Mouse (Mus musculus) kidney, embryonic 14.5 days (tissue): ENCODE results near the gene Sel1l2. TPM values are rescaled to one million over a fixed set of nuclear protein-coding genes. Genes with fewer than 3 reads are reported as not detected.

Experiments used
- ATAC-seq: fragments of 200-750 bp; cut with Nextera tagmentation; 2 replicates; pipeline ENCODE4 v1.8.0; 2017; ENCODE audit warnings: moderate number of reproducible peaks, mild to moderate bottlenecking, moderate TSS enrichment, moderate library complexity; ENCODE audit not compliant: low FRiP score, low TSS enrichment
- H3K27ac ChIP-seq: fragments of 300-500 bp; sonication (generic); 2 replicates; pipeline ENCODE4 v1.5.1; 2014; ENCODE audit warnings: low read depth, mild to moderate bottlenecking, low read length, moderate library complexity, mixed read lengths
- H3K27me3 ChIP-seq: fragments of 300-500 bp; sonication (generic); 2 replicates; pipeline ENCODE4 v1.6.1; 2014; ENCODE audit warnings: mild to moderate bottlenecking, low read length; ENCODE audit not compliant: control insufficient read depth, insufficient read depth
- H3K36me3 ChIP-seq: fragments of 300-500 bp; sonication (generic); 2 replicates; pipeline ENCODE4 v1.6.1; 2014; ENCODE audit warnings: low read length, mixed read lengths; ENCODE audit not compliant: control insufficient read depth, insufficient read depth
- H3K4me1 ChIP-seq: fragments of 300-500 bp; sonication (generic); 2 replicates; pipeline ENCODE4 v1.6.1; 2014; ENCODE audit warnings: low read length, mixed read lengths; ENCODE audit not compliant: control insufficient read depth, insufficient read depth
- H3K4me2 ChIP-seq: fragments of 300-500 bp; sonication (generic); replicated peaks from 2 replicates; pipeline ENCODE4 v1.6.1; 2014; ENCODE audit warnings: low read depth, mild to moderate bottlenecking, low read length
- H3K4me3 ChIP-seq: fragments of 300-500 bp; sonication (generic); 2 replicates; pipeline ENCODE4 v1.5.1; 2014; ENCODE audit warnings: mild to moderate bottlenecking, low read length
- H3K9ac ChIP-seq: fragments of 300-500 bp; sonication (generic); 2 replicates; pipeline ENCODE4 v1.6.1; 2014; ENCODE audit warnings: low read depth, mild to moderate bottlenecking, low read length, moderate library complexity
- H3K9me3 ChIP-seq: fragments of 300-500 bp; sonication (generic); 2 replicates; pipeline ENCODE4 v1.6.1; 2016; ENCODE audit warnings: low read length; ENCODE audit not compliant: control insufficient read depth
- WGBS: fragments of 180-500 bp; shearing (Covaris S2); extraction: QIAGEN DNeasy Blood & Tissue Kit; methylation state at CpG from one replicate; pipeline ENCODE4 v1.1.7; 2014; 5-methylcytosine and 5-hydroxymethylcytosine counted together
- polyA plus RNA-seq: library from polyadenylated mRNA; unstranded; fragments of >200 nt; fragmentation: Nextera tagmentation; extraction: Ambion mirVana; gene quantifications from 2 replicates; pipeline ENCODE4 v1.2.1, GENCODE M21; 2014

Gene Sel1l2
- polyA plus RNA-seq = not detected in 2 replicates

DNA sequence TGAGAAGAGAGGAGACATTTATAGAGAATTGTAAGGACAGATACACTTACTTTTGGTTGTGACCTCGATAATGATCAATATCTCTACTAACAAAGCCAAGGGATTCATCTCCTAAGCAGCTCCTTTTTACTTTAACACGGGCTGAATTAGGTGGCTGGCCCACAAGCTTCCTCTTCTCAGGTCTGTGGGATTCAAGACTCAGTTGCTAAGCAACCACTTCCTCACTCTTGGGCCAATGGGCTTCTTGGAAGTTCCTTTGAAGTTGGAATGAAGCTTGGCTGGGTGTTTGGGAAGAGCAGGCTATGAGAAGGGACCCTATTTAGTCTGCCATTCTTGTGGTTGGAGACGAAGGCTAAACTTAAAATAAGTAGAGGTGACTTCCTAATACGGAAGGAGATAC, at the start of gene Sel1l2:
Sel1l2 (minus strand) TSS at position 182 of the 400 bp plus-strand sequence.
- H3K9ac ChIP-seq = no peak within 1 kb of the TSS
- no peak for ATAC-seq
- H3K36me3 ChIP-seq = no peaks in the 10 kb centered on the region
- no peaks in the 10 kb centered on the region for H3K4me1 ChIP-seq
- no peak within 1 kb of the TSS for H3K4me2 ChIP-seq
- H3K9me3 ChIP-seq = no peaks in the 10 kb centered on the region
- H3K27me3 ChIP-seq = no peaks in the 10 kb centered on the region
- no peak within 1 kb of the TSS for H3K27ac ChIP-seq
- no peak within 1 kb of the TSS for H3K4me3 ChIP-seq
- 32% methylated on average over 4 of the region's 4 CpGs for WGBS

DNA sequence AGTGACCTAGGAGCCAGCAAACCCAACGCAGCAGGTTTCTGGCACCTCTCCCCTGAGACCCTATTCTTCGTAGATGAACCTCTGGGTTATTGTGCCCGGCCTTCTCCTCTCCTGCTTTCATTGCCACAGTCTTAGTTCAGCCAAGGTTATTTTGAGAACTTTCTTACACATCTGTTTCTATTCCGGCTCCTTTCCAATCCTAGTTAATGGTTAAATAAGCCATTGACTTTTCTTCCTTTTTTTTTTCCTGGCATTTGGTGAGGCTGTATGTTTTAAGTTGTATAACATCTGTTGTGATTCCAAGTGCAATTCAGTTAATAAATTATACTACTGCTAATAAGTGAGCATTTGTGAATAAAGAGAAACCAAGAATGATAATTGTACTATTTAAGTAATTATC, 49.6 kb upstream of the Sel1l2 start:
- H3K36me3 ChIP-seq = no peaks in the 10 kb centered on the region
- no peak overlapping the region for H3K4me3 ChIP-seq
- 81% methylated on average over 4 of the region's 4 CpGs for WGBS
- no peak for ATAC-seq
- H3K27me3 ChIP-seq = no peaks in the 10 kb centered on the region
- no peak overlapping the region for H3K27ac ChIP-seq
- no peaks in the 10 kb centered on the region for H3K4me1 ChIP-seq
- H3K4me2 ChIP-seq = no peak overlapping the region
- no peak overlapping the region for H3K9ac ChIP-seq
- H3K9me3 ChIP-seq = no peaks in the 10 kb centered on the region

DNA sequence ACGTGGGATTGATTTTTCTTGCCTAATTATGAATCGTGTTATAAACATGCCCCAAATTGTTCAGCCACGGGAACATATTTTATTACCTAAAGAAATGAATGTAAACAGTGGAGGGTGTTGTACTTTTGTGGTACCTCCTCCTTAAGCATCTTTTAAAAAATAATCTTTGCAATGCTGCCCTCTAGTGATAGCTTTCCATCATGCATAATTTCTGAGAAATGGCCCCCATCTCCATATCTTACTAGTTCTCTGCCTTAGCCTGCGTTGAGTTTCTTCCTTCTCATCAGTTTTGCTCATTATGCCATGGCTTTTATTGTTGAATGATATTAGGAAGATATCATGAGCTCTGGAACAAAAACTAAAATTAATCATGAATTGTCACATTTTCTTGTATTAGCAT, 37.8 kb upstream of the Sel1l2 start:
- no peaks in the 10 kb centered on the region for H3K9me3 ChIP-seq
- H3K36me3 ChIP-seq = no peaks in the 10 kb centered on the region
- H3K9ac ChIP-seq = no peak overlapping the region
- WGBS = 25% methylated on average over 4 of the region's 4 CpGs
- H3K4me2 ChIP-seq = no peak overlapping the region
- ATAC-seq = peak; percentile 68; the same call in 1 of the 2 replicates
- no peaks in the 10 kb centered on the region for H3K27me3 ChIP-seq
- H3K27ac ChIP-seq = no peak overlapping the region
- no peak overlapping the region for H3K4me3 ChIP-seq
- no peaks in the 10 kb centered on the region for H3K4me1 ChIP-seq

DNA sequence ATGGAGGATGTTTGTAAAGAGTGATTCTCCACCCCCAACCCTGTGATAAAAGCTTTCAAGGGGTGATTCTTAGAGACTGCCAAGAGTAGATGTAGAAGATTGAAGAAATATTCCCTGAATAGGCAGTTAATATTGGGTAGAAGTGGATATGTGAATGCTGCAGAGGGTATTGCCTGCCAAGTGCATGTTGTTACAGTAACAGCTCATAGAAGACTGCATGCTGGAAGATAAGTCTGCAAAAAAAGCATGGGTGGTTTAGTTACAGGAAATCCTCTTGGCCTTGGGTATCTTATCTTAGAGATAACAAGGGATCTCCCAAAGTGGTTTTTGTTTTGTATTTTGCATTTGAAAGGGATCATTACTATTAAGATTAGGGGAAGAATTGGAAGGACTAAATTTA, 36.3 kb upstream of the Sel1l2 start:
- no peaks in the 10 kb centered on the region for H3K4me1 ChIP-seq
- H3K9ac ChIP-seq = no peak overlapping the region
- no peaks in the 10 kb centered on the region for H3K36me3 ChIP-seq
- ATAC-seq = no peak
- H3K4me2 ChIP-seq = no peak overlapping the region
- no peak overlapping the region for H3K4me3 ChIP-seq
- no peak overlapping the region for H3K27ac ChIP-seq
- H3K9me3 ChIP-seq = no peaks in the 10 kb centered on the region
- no peaks in the 10 kb centered on the region for H3K27me3 ChIP-seq

- Histone ChIP-seq H3K36me3 (no peaks in the 10 kb centered on the region), H3K4me3 (peak overlapping the region; percentile 78), H3K9ac (peak overlapping the region; percentile 70), H3K4me1 (no peaks in the 10 kb centered on the region), H3K4me2 (peak overlapping the region; percentile 95), H3K27me3 (peaks cover 2% of the 10 kb centered on the region; the same call in 1 of the 2 replicates), H3K9me3 (no peaks in the 10 kb centered on the region), H3K27ac (no peak overlapping the region)
- WGBS = 1% methylated on average over 41 of the region's 58 CpGs
- peak; percentile 74 for ATAC-seq
Measured at GRCm38 (mm10) chr2:140395744-140396231, 6.3 kb upstream of the Sel1l2 start.

GRCm38 (mm10) chr2:140395179-140395578, 5.7 kb upstream of the Sel1l2 start, which contains the start of gene Macrod2:
TSS of gene Macrod2 (plus strand) at chr2:140395309.
- no peaks in the 10 kb centered on the region for H3K36me3 ChIP-seq
- no peaks in the 10 kb centered on the region for H3K4me1 ChIP-seq
- H3K9ac ChIP-seq = peak within 1 kb of the TSS; percentile 70
- peaks cover 2% of the 10 kb centered on the region; the same call in 1 of the 2 replicates for H3K27me3 ChIP-seq
- no peaks in the 10 kb centered on the region for H3K9me3 ChIP-seq
- ATAC-seq = peak; percentile 100
- under 1% methylated on average over 45 of the region's 47 CpGs for WGBS
- H3K27ac ChIP-seq = no peak within 1 kb of the TSS
- H3K4me3 ChIP-seq = peak within 1 kb of the TSS; percentile 78
- peak within 1 kb of the TSS; percentile 95 for H3K4me2 ChIP-seq

DNA sequence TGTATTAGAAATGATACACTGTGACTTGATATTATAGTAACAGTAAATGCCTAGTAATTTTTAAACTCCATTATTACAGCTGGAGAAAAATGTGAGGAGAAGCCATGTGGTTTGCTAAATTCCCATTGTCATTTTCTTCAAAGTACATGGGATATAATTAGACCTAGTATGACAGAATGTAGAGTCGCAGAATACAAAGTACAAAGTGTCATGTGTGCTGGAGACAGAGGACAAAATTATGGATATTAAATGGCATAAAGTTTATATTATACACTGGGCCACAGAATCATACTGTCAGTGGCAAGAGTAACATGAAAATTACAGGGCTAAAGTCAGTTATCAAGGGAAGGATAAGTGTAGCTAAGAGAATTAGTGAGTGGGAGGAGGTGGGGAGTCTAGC, 24.7 kb downstream of the Sel1l2 start:
- Histone ChIP-seq H3K27ac (no peak overlapping the region), H3K9me3 (no peaks in the 10 kb centered on the region), H3K36me3 (no peaks in the 10 kb centered on the region), H3K27me3 (no peaks in the 10 kb centered on the region), H3K9ac (no peak overlapping the region), H3K4me1 (no peaks in the 10 kb centered on the region), H3K4me3 (no peak overlapping the region), H3K4me2 (no peak overlapping the region)
- no peak for ATAC-seq
- WGBS = 88% methylated on average over 1 of the region's 1 CpGs

- Histone ChIP-seq H3K27me3 (no peaks in the 10 kb centered on the region), H3K4me3 (no peak overlapping the region), H3K27ac (no peak overlapping the region), H3K4me1 (no peaks in the 10 kb centered on the region), H3K9ac (no peak overlapping the region), H3K9me3 (no peaks in the 10 kb centered on the region), H3K4me2 (no peak overlapping the region), H3K36me3 (no peaks in the 10 kb centered on the region)
- no peak for ATAC-seq
- 36% methylated on average over 2 of the region's 2 CpGs for WGBS
Measured at GRCm38 (mm10) chr2:140359905-140360304, 29.6 kb downstream of the Sel1l2 start.

GRCm38 (mm10) chr2:140342394-140342793, 47.1 kb downstream of the Sel1l2 start:
- no peaks in the 10 kb centered on the region for H3K36me3 ChIP-seq
- H3K9ac ChIP-seq = no peak overlapping the region
- WGBS = 88% methylated on average over 7 of the region's 7 CpGs
- H3K27ac ChIP-seq = no peak overlapping the region
- no peaks in the 10 kb centered on the region for H3K4me1 ChIP-seq
- H3K9me3 ChIP-seq = no peaks in the 10 kb centered on the region
- no peak for ATAC-seq
- H3K27me3 ChIP-seq = no peaks in the 10 kb centered on the region
- H3K4me2 ChIP-seq = no peak overlapping the region
- H3K4me3 ChIP-seq = no peak overlapping the region
